Mouse (Mus musculus): ENCODE measurements at regions not wholly inside any gene's neighbourhood (a gene's known extent, or its start where the extent isn't known, plus 50 kb on each side); places are given as distances from the start of the nearest gene placed in this dataset.
"Not testable (repeated sequence)": the region's sequence is repeated elsewhere in the genome, so short reads cannot be mapped to it uniquely, and the experiment has no call there.

GRCm38 (mm10) chr1:98665584-98665983 lies 244.7 kb downstream of the Slco6d1 start:
- TF ChIP-seq CTCF (conservative IDR thresholded peaks at IDR 0.05), result no peak
- no peak overlapping the region for H3K4me3 ChIP-seq
- no peak overlapping the region for H3K27ac ChIP-seq
- no peak for DNase-seq (ENCODE audit: low spot score in 2 of 2)

- DNase-seq (ENCODE audit: low spot score in 2 of 2); H3K4me3 ChIP-seq: not testable (repeated sequence)
- peak overlapping the region; percentile 51; the same call in 1 of the 2 replicates for H3K27ac ChIP-seq
Observed at GRCm38 (mm10) chr1:98667426-98667825, 246.5 kb downstream of the Slco6d1 start.

DNA sequence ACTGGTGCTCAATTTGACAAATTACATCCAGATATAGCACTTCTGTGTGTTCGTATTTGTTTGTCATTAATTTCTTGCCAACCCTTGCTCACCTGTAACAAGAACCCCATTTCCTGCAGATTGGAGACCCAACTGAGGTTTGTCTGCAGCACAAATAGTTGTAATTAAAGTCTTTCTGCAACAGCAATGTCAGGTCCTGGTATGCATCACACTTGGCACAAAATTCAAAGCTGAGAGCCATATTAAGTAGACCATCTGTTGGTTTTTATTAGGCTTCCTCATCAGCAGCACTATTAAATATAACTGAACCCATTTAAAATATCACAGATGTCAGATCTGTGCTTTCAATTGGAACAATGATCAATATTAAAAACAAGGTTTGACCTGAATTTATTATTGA lies 247.0 kb downstream of the Slco6d1 start:
- H3K4me3 ChIP-seq, result no peak overlapping the region
- peak overlapping the region; percentile 51; the same call in 1 of the 2 replicates for H3K27ac ChIP-seq
- DNase-seq (ENCODE audit: low spot score in 2 of 2), result peak; percentile 14 to 41
- TF ChIP-seq CTCF (conservative IDR thresholded peaks at IDR 0.05), result no peak

DNA sequence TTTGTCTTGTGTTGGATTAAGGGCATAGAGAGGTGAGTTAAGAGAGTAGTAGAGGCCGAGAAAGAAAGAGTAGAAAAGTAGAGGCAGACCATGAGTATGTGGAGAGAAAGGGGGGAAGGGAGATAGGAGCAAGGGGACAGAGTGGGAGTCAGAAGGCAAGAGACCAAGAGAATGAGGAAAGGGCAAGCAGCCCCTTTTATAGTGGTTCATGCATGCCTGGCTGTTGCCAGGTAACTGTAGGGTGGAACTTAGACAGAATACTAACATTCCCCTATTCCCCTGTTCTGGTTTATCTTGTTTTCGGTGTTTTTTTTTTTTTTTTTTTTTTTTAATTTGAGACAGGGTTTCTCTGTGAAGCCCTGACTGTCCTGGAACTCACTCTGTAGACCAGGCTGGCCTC lies 247.7 kb downstream of the Slco6d1 start:
- no peak for DNase-seq (ENCODE audit: low spot score in 2 of 2)
- H3K4me3 ChIP-seq, result no peak overlapping the region
- no peak for TF ChIP-seq CTCF (conservative IDR thresholded peaks at IDR 0.05)
- H3K27ac ChIP-seq, result peak overlapping the region; percentile 48; the same call in 1 of the 2 replicates

DNA sequence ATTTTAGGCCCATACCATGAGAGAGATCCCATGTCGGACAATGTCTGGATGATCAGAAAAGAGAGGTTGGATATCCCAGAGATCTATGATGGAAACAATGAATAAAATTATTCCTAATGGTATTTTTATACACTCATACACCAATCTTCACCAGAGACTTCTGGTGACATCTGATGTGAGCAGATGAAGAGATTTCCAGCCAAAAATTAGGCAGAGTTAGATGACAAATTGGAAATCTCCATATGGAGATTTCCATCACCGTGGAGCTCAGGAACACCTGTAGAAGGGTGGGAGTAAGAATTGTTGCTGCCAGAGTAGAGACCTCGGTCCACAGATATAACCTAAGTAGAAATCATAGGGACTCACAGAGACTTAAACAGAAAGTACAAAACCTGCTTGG lies 257.8 kb downstream of the Slco6d1 start:
- no peak overlapping the region for H3K27ac ChIP-seq
- no peak for TF ChIP-seq CTCF (conservative IDR thresholded peaks at IDR 0.05)
- DNase-seq (ENCODE audit: low spot score in 2 of 2), result peak; percentile 21 to 38
- H3K4me3 ChIP-seq, result no peak overlapping the region

- H3K27ac ChIP-seq, result no peak overlapping the region
- DNase-seq (ENCODE audit: low spot score in 2 of 2), result no peak
- TF ChIP-seq CTCF (conservative IDR thresholded peaks at IDR 0.05), result no peak
- H3K4me3 ChIP-seq, result no peak overlapping the region
Observed at GRCm38 (mm10) chr1:98713809-98714208, 292.9 kb downstream of the Slco6d1 start.

DNA sequence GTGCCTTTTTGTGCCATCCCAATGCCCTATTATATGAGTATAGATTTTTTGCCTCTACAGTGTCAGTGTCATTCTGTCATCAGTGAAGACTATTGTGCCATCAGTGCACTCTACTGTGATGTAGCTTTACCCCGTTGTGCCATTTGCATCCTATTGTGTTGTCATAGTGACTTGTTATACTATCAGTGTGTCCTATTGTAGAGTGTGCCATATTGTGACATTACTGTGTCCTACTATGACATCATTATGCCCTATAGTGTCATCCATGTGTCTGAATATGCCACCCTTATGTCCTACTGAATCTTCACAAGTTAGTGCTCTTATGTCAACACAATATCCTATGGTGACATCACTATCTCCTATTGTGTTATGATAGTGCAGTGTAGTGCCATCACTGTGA lies 293.4 kb downstream of the Slco6d1 start:
- Histone ChIP-seq H3K4me3 (no peak overlapping the region), H3K27ac (no peak overlapping the region)
- DNase-seq (ENCODE audit: low spot score in 2 of 2), result no peak
- no peak for TF ChIP-seq CTCF (conservative IDR thresholded peaks at IDR 0.05)

GRCm38 (mm10) chr1:98720595-98720994 lies 299.7 kb downstream of the Slco6d1 start:
- Histone ChIP-seq H3K27ac (no peak overlapping the region), H3K4me3 (no peak overlapping the region)
- no peak for TF ChIP-seq CTCF (conservative IDR thresholded peaks at IDR 0.05)
- no peak for DNase-seq (ENCODE audit: low spot score in 2 of 2)

DNA sequence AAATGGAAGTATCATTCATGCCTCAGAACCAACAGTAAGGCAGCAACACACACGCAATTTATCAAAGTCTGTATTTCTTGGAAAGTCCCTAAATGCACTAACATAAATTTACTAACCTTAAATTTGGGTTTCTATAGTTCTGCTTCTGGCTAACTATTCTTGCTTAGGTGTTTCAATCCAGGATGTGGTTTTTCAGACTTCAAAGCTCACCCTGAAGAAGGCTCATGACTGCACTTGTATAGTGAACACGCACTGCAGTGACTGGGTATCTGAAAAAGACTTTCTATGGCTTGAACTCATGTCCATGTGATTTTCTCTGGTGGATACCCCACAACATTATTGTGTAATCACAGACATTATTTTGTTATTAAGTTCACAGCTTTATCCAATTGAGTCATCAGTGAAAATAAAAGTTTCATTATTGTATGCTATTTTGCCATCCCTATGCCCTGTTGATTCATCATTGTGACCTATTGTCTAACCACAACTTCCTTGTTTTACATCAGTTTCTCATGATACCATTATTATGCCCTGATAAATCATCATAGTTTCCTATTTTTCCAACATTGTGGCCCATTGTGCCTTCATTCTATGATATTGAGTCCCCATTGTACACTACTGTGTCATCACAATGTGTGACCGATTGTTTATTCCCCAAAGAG lies 306.6 kb downstream of the Slco6d1 start:
- DNase-seq (ENCODE audit: low spot score in 2 of 2), result no peak
- H3K4me3 ChIP-seq, result no peak overlapping the region
- H3K27ac ChIP-seq, result no peak overlapping the region
- TF ChIP-seq CTCF (conservative IDR thresholded peaks at IDR 0.05), result no peak

DNA sequence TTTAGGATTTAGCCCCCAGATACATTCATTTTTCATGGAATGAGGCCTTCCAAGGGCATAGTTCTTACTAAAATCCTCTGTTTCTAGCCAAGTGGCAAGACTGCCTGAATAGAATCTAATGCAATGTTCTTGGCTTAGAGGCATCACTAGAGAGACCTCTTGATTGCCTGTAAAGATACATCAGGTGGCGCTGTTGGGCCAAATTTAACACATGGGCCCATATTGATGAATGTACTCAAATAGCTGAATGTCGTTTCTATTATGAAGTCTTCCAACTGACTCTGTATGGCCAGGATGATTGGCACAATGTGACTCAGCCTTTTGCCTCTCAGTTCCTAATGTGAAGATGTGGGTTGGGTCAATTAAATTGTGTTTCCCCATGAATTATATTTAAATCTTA lies 328.0 kb downstream of the Slco6d1 start:
- Histone ChIP-seq H3K4me3 (no peak overlapping the region), H3K27ac (no peak overlapping the region)
- peak; percentile 38 to 48 for DNase-seq (ENCODE audit: low spot score in 2 of 2)
- TF ChIP-seq CTCF (conservative IDR thresholded peaks at IDR 0.05), result peak; percentile 76

- DNase-seq (ENCODE audit: low spot score in 2 of 2), result no peak
- no peak for TF ChIP-seq CTCF (conservative IDR thresholded peaks at IDR 0.05)
- no peak overlapping the region for H3K4me3 ChIP-seq
- no peak overlapping the region for H3K27ac ChIP-seq
Observed at GRCm38 (mm10) chr1:98788528-98788927, 367.6 kb downstream of the Slco6d1 start.

DNA sequence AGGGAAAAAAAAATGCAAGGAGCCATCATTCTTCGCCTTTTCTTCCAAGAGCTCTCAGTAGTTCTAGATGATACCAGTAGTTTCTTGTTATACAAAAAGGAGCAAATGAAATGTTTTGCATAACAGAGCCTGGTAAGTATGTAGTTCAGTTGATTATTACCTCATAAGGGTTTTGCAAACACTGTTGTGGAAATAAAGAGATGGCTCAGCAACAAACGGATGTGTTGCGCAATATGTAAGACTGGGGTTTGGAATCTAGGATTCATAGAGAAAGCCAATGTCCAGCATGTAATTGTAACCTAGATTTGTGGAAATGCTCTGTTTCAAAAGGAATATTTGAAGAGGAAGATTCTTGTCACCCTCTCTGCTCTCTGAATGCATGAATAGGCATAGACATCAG lies 372.4 kb downstream of the Slco6d1 start:
- no peak for TF ChIP-seq CTCF (conservative IDR thresholded peaks at IDR 0.05)
- H3K4me3 ChIP-seq, result no peak overlapping the region
- H3K27ac ChIP-seq, result no peak overlapping the region
- no peak for DNase-seq (ENCODE audit: low spot score in 2 of 2)

DNA sequence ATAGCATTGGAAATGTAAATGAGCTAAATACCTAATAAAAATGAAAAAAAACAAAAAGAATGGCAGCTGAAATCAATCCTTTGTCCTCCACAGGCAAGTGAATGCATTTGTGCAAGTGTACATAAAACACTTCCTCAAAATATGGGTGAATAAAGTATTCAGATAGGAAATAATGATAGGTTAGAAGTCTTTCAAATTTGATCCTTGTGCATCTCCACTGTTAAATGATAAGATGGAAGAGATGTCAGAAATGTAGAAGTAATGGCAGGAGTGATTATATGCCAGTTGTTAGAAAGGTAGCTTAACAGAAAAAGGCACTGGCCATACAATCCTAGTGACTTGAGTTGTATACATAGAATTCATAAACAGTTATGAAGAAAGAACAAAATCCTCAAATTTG lies 391.6 kb downstream of the Slco6d1 start:
- Histone ChIP-seq H3K27ac (no peak overlapping the region), H3K4me3 (no peak overlapping the region)
- no peak for DNase-seq (ENCODE audit: low spot score in 2 of 2)
- no peak for TF ChIP-seq CTCF (conservative IDR thresholded peaks at IDR 0.05)

GRCm38 (mm10) chr1:98813990-98814389 lies 393.1 kb downstream of the Slco6d1 start:
- DNase-seq (ENCODE audit: low spot score in 2 of 2), result no peak
- Histone ChIP-seq H3K4me3 (no peak overlapping the region), H3K27ac (no peak overlapping the region)
- no peak for TF ChIP-seq CTCF (conservative IDR thresholded peaks at IDR 0.05)
